11 mouse cellular contexts compared by ENCODE assay signal in the genomic region with DNA sequence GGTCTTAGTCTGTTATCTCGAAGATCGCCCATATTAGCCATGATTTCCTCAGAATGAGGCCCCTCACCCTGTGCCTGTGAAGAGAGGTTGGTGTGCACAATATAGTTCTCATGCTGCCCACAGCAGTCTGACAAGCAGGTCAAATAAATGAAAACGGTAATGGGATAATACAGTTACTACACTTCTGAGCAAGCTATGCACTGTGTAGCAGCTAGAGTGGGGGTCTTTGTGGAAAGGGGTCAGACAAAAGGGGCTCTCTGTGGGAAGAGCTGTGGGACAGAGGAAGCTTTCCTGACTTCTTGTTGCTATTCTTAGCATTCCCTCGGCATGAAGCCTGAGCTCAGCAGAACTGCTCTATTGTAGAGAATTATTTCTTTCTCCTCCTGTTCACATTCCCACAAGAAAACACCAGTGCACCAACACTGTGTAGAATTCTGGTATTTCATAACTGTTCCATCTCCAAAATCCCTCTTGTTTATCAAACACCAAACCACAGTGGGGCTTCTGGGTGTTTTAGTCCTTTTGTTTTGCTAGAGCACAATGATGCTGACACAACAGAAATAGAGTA.
DNase-seq lines count a peak whose midpoint lies in the region; ATAC-seq and TF ChIP-seq lines count a peak whose summit lies in the region.
"Had no signal": no experiment of that assay in that cellular context is flagged by ENCODE, and none has a peak within 500 bp of the region (broad histone marks: within the 10 kb centered on the region; RNA-seq: fewer than 3 reads in every experiment).

No protein-coding gene starts in this region.

- H3K9ac ChIP-seq in midbrain, embryonic 11.5 days (ENCODE audit: low read length) = no peak overlapping the region
- H3K9ac ChIP-seq in midbrain, embryonic 14.5 days (replicated peaks; ENCODE audit: low read length) = no peak overlapping the region
- H3K9ac ChIP-seq in stomach, postnatal 0 days (ENCODE audit: low read length) = no peak overlapping the region
- H3K9ac ChIP-seq: limb, embryonic 12.5 days; lung, embryonic 15.5 days had no signal

- no peaks in the 10 kb centered on the region for H3K27me3 ChIP-seq in midbrain, embryonic 11.5 days (ENCODE audit: control insufficient read depth, insufficient read depth, low read length)
- no peaks in the 10 kb centered on the region for H3K27me3 ChIP-seq in midbrain, embryonic 10.5 days (ENCODE audit: low read depth, poor library complexity, severe bottlenecking)
- no peaks in the 10 kb centered on the region for H3K27me3 ChIP-seq in hindbrain, embryonic 10.5 days (ENCODE audit: insufficient read depth, poor library complexity, severe bottlenecking)
- H3K27me3 ChIP-seq in midbrain, embryonic 14.5 days (ENCODE audit: control insufficient read depth, insufficient read depth, low read length) = no peaks in the 10 kb centered on the region
- H3K27me3 ChIP-seq in stomach, postnatal 0 days (ENCODE audit: control insufficient read depth, insufficient read depth, low read length) = no peaks in the 10 kb centered on the region
- H3K27me3 ChIP-seq: limb, embryonic 12.5 days; lung, embryonic 15.5 days had no signal

- no peak overlapping the region for H3K27ac ChIP-seq in midbrain, embryonic 11.5 days (ENCODE audit: low read depth, low read length)
- no peak overlapping the region for H3K27ac ChIP-seq in midbrain, embryonic 10.5 days (replicated peaks)
- H3K27ac ChIP-seq in hindbrain, embryonic 10.5 days = peak overlapping the region; percentile 53; the same call in 1 of the 2 replicates
- H3K27ac ChIP-seq in midbrain, embryonic 14.5 days (replicated peaks; ENCODE audit: low read depth, low read length) = peak overlapping the region; percentile 39
- H3K27ac ChIP-seq in stomach, postnatal 0 days (replicated peaks) = 0 out of 2 replicates have a peak overlapping the region, but pooled peaks have one; percentile 13
- H3K27ac ChIP-seq in layer of hippocampus, adult 2 months = no peak overlapping the region
- H3K27ac ChIP-seq: limb, embryonic 12.5 days; lung, embryonic 15.5 days had no signal

- H3K9me3 ChIP-seq in midbrain, embryonic 11.5 days (ENCODE audit: control insufficient read depth, low read length) = no peaks in the 10 kb centered on the region
- H3K9me3 ChIP-seq in midbrain, embryonic 10.5 days (replicated peaks) = no peaks in the 10 kb centered on the region
- no peaks in the 10 kb centered on the region for H3K9me3 ChIP-seq in hindbrain, embryonic 10.5 days
- no peaks in the 10 kb centered on the region for H3K9me3 ChIP-seq in midbrain, embryonic 14.5 days (ENCODE audit: control insufficient read depth, low read length)
- H3K9me3 ChIP-seq in stomach, postnatal 0 days (ENCODE audit: control insufficient read depth, low read length) = no peaks in the 10 kb centered on the region
- H3K9me3 ChIP-seq: limb, embryonic 12.5 days; lung, embryonic 15.5 days had no signal

- TF ChIP-seq EP300 in stomach, postnatal 0 days (optimal IDR thresholded peaks at IDR 0.05) = no peak

- 36% methylated on average over 4 of the region's 4 CpGs for WGBS in midbrain, embryonic 11.5 days
- 57% methylated on average over 4 of the region's 4 CpGs for WGBS in midbrain, embryonic 10.5 days
- 42% methylated on average over 4 of the region's 4 CpGs for WGBS in hindbrain, embryonic 10.5 days
- WGBS in midbrain, embryonic 14.5 days = 20% methylated on average over 4 of the region's 4 CpGs
- 44% methylated on average over 4 of the region's 4 CpGs for WGBS in stomach, postnatal 0 days

- peak; percentile 82 for DNase-seq in midbrain, embryonic 11.5 days (ENCODE audit: low spot score, missing footprints)
- DNase-seq in midbrain, embryonic 10.5 days (ENCODE audit: low spot score) = no peak
- peak; percentile 5 for DNase-seq in hindbrain, embryonic 10.5 days (ENCODE audit: low spot score)
- peak; percentile 35 for DNase-seq in midbrain, embryonic 14.5 days
- DNase-seq in stomach, postnatal 0 days (ENCODE audit: low spot score) = no peak
- no peak for DNase-seq in layer of hippocampus, adult 2 months (ENCODE audit: low spot score in 2 of 2)
- DNase-seq: gastrocnemius, postnatal 36 days; heart, postnatal 4 days had no signal

- H3K4me1 ChIP-seq in midbrain, embryonic 11.5 days (ENCODE audit: control insufficient read depth, insufficient read depth, low read length) = no peaks in the 10 kb centered on the region
- 0 out of 2 replicates have a peak, but pooled peaks cover 4% of the 10 kb centered on the region for H3K4me1 ChIP-seq in midbrain, embryonic 10.5 days
- H3K4me1 ChIP-seq in hindbrain, embryonic 10.5 days (replicated peaks) = peaks cover 14% of the 10 kb centered on the region; the same call in 1 of the 2 replicates
- H3K4me1 ChIP-seq in midbrain, embryonic 14.5 days (ENCODE audit: control insufficient read depth, insufficient read depth, low read length) = no peaks in the 10 kb centered on the region
- no peaks in the 10 kb centered on the region for H3K4me1 ChIP-seq in stomach, postnatal 0 days (replicated peaks; ENCODE audit: control insufficient read depth, insufficient read depth)
- H3K4me1 ChIP-seq: limb, embryonic 12.5 days; lung, embryonic 15.5 days had no signal

- H3K36me3 ChIP-seq in midbrain, embryonic 11.5 days (ENCODE audit: control insufficient read depth, insufficient read depth, low read length) = no peaks in the 10 kb centered on the region
- no peaks in the 10 kb centered on the region for H3K36me3 ChIP-seq in midbrain, embryonic 10.5 days
- no peaks in the 10 kb centered on the region for H3K36me3 ChIP-seq in hindbrain, embryonic 10.5 days
- no peaks in the 10 kb centered on the region for H3K36me3 ChIP-seq in midbrain, embryonic 14.5 days (ENCODE audit: control insufficient read depth, insufficient read depth, low read length)
- no peaks in the 10 kb centered on the region for H3K36me3 ChIP-seq in stomach, postnatal 0 days (ENCODE audit: control insufficient read depth, insufficient read depth, low read length)
- H3K36me3 ChIP-seq: limb, embryonic 12.5 days; lung, embryonic 15.5 days had no signal

- no peak overlapping the region for H3K4me3 ChIP-seq in midbrain, embryonic 11.5 days (ENCODE audit: low read depth, low read length)
- no peak overlapping the region for H3K4me3 ChIP-seq in midbrain, embryonic 10.5 days
- no peak overlapping the region for H3K4me3 ChIP-seq in hindbrain, embryonic 10.5 days
- no peak overlapping the region for H3K4me3 ChIP-seq in midbrain, embryonic 14.5 days (replicated peaks; ENCODE audit: low read depth, low read length)
- H3K4me3 ChIP-seq in stomach, postnatal 0 days (ENCODE audit: low read depth, low read length) = no peak overlapping the region
- no peak overlapping the region for H3K4me3 ChIP-seq in layer of hippocampus, adult 2 months
- H3K4me3 ChIP-seq: limb, embryonic 12.5 days; lung, embryonic 15.5 days had no signal

- TF ChIP-seq CTCF in stomach, postnatal 0 days (IDR thresholded peaks at IDR 0.05; ENCODE audit: low read depth) = no peak
- TF ChIP-seq CTCF in layer of hippocampus, adult 2 months (conservative IDR thresholded peaks at IDR 0.05) = no peak

- peak; percentile 76 for ATAC-seq in midbrain, embryonic 11.5 days (ENCODE audit: low FRiP score)
- ATAC-seq in midbrain, embryonic 14.5 days (ENCODE audit: low FRiP score, low TSS enrichment) = peak; percentile 43
- no peak for ATAC-seq in stomach, postnatal 0 days (ENCODE audit: low FRiP score, low TSS enrichment)
- no peak for ATAC-seq in frontal cortex, adult (ENCODE audit: low TSS enrichment)

- H3K4me2 ChIP-seq in midbrain, embryonic 11.5 days = no peak overlapping the region
- H3K4me2 ChIP-seq in midbrain, embryonic 14.5 days (ENCODE audit: low read length) = no peak overlapping the region
- H3K4me2 ChIP-seq in stomach, postnatal 0 days (replicated peaks; ENCODE audit: low read depth) = no peak overlapping the region
- H3K4me2 ChIP-seq: limb, embryonic 12.5 days; lung, embryonic 15.5 days had no signal

Comparison
In these comparisons a context has a peak if more than half of its experiments do, and no peak if none do; other contexts are left out.
1. DNase-seq: peak in midbrain, embryonic 11.5 days (single experiment), hindbrain, embryonic 10.5 days (single experiment) and midbrain, embryonic 14.5 days (single experiment); none in midbrain, embryonic 10.5 days (single experiment), stomach, postnatal 0 days (single experiment) and layer of hippocampus, adult 2 months (0 of 2).
2. H3K27ac ChIP-seq: peak in hindbrain, embryonic 10.5 days (single experiment), midbrain, embryonic 14.5 days (single experiment) and stomach, postnatal 0 days (single experiment); none in midbrain, embryonic 11.5 days (single experiment), midbrain, embryonic 10.5 days (single experiment) and layer of hippocampus, adult 2 months (single experiment).
3. ATAC-seq: peak in midbrain, embryonic 11.5 days (single experiment) and midbrain, embryonic 14.5 days (single experiment); none in stomach, postnatal 0 days (single experiment) and frontal cortex, adult (single experiment).